Mouse (Mus musculus) limb, embryonic 10.5 days (tissue): ENCODE measurements around the gene Adk. TPM values are rescaled to one million over a fixed set of nuclear protein-coding genes. Genes with fewer than 3 reads are reported as not detected.

ENCODE experiments used
- DNase-seq: peaks from one replicate; pipeline ENCODE4 v3.0.0-alpha.2; 2017; ENCODE audit warnings: low spot score
- H3K27ac ChIP-seq: fragments of 300-500 bp; sonication (generic); 2 replicates; pipeline ENCODE4 v1.5.1; 2016; ENCODE audit warnings: mild to moderate bottlenecking
- H3K27me3 ChIP-seq: fragments of 300-500 bp; sonication (generic); 2 replicates; pipeline ENCODE4 v1.6.1; 2016; ENCODE audit warnings: low read depth, mild to moderate bottlenecking; ENCODE audit not compliant: poor library complexity, severe bottlenecking
- H3K36me3 ChIP-seq: fragments of 300-500 bp; sonication (generic); 2 replicates; pipeline ENCODE4 v1.6.1; 2016; ENCODE audit warnings: mild to moderate bottlenecking, moderate library complexity
- H3K4me1 ChIP-seq: fragments of 300-500 bp; sonication (generic); 2 replicates; pipeline ENCODE4 v1.6.1; 2016
- H3K4me3 ChIP-seq: fragments of 300-500 bp; sonication (generic); 2 replicates; pipeline ENCODE4 v1.5.1; 2016; ENCODE audit warnings: mild to moderate bottlenecking, moderate library complexity
- H3K9me3 ChIP-seq: fragments of 300-500 bp; sonication (generic); replicated peaks from 2 replicates; pipeline ENCODE4 v1.6.1; 2016; ENCODE audit warnings: mild to moderate bottlenecking
- WGBS: fragments of 180-500 bp; shearing (Covaris S2); methylation state at CpG from one replicate; pipeline ENCODE4 v1.1.7; 2016; 5-methylcytosine and 5-hydroxymethylcytosine counted together
- polyA plus RNA-seq: library from polyadenylated mRNA; unstranded; fragments of >200 nt; fragmentation: Nextera tagmentation; extraction: Ambion mirVana; gene quantifications from 2 replicates; pipeline ENCODE4 v1.2.1, GENCODE M21; 2016

Gene Adk
- polyA plus RNA-seq, 1 experiment from 2014 or later, result 170 TPM

- 83% methylated on average over 11 of the region's 11 CpGs for WGBS
- H3K4me1 ChIP-seq, result peaks cover 36% of the 10 kb centered on the region
- no peak for DNase-seq
These were observed 261.4 kb downstream of the Adk start for GRCm38 (mm10) chr14:21313561-21314342.

DNA sequence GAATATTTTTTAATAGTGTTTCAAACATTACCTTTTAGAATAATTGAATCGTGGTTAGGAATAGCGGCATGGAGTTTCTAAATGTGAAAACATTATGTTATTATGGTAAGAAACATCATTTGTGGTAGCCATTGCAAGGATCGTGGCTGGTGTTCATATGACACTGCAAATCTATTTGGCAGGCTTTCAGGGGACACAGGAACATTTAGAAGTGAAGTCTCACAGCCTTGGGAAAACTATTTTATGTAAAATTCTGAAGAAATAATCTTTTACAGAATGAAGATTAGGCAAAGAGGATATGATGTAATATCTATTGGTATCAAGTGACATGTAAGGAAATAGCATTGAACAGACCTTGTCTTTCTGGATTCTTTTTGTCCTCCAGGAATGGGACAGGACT, 262.1 kb downstream of the Adk start:
- Histone ChIP-seq H3K4me3 (no peak overlapping the region), H3K27me3 (no peaks in the 10 kb centered on the region), H3K27ac (peak overlapping the region; percentile 42; the same call in 1 of the 2 replicates), H3K4me1 (peaks cover 31% of the 10 kb centered on the region; the same call in 1 of the 2 replicates), H3K9me3 (no peaks in the 10 kb centered on the region), H3K36me3 (no peaks in the 10 kb centered on the region)
- WGBS, result 95% methylated on average over 3 of the region's 3 CpGs
- no peak for DNase-seq

More at GRCm38 (mm10) chr14:21313561-21314342, 261.4 kb downstream of the Adk start:
- H3K9me3 ChIP-seq, result no peaks in the 10 kb centered on the region
- H3K36me3 ChIP-seq, result no peaks in the 10 kb centered on the region
- H3K27me3 ChIP-seq, result no peaks in the 10 kb centered on the region
- no peak overlapping the region for H3K4me3 ChIP-seq
- H3K27ac ChIP-seq, result peak overlapping the region; percentile 42; the same call in 1 of the 2 replicates

GRCm38 (mm10) chr14:21334826-21335225, 282.5 kb downstream of the Adk start:
- Histone ChIP-seq H3K9me3 (no peaks in the 10 kb centered on the region), H3K36me3 (no peaks in the 10 kb centered on the region), H3K4me1 (peaks cover 9% of the 10 kb centered on the region; the same call in 1 of the 2 replicates), H3K4me3 (no peak overlapping the region), H3K27ac (no peak overlapping the region), H3K27me3 (no peaks in the 10 kb centered on the region)
- DNase-seq, result no peak
- 89% methylated on average over 1 of the region's 1 CpGs for WGBS

GRCm38 (mm10) chr14:21335691-21336314, 283.4 kb downstream of the Adk start:
- 85% methylated on average over 11 of the region's 11 CpGs for WGBS
- Histone ChIP-seq H3K4me3 (no peak overlapping the region), H3K27me3 (no peaks in the 10 kb centered on the region), H3K27ac (no peak overlapping the region), H3K36me3 (no peaks in the 10 kb centered on the region), H3K4me1 (peaks cover 9% of the 10 kb centered on the region; the same call in 1 of the 2 replicates), H3K9me3 (no peaks in the 10 kb centered on the region)
- DNase-seq, result no peak

DNA sequence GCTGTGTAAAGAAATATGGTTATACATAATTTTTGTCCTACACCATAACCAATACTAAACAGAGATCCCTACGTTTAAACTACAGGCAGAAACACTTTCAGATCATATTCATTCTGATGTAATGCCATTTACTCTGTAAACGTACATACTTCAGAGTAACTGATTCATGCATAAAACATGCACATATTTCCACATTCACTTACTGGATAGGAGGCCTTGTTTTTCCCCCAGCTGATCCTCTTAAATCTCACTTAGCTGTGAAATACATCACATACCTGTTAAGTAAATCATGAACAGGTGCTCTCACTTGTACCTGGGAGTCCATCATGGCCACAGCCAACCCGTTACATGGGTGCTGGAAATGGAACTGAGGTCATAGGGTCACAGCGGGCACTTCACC, 285.6 kb downstream of the Adk start:
- Histone ChIP-seq H3K4me1 (peaks cover 9% of the 10 kb centered on the region; the same call in 1 of the 2 replicates), H3K36me3 (no peaks in the 10 kb centered on the region), H3K27ac (no peak overlapping the region), H3K27me3 (no peaks in the 10 kb centered on the region), H3K4me3 (no peak overlapping the region), H3K9me3 (no peaks in the 10 kb centered on the region)
- no peak for DNase-seq
- WGBS, result 84% methylated on average over 4 of the region's 4 CpGs

GRCm38 (mm10) chr14:21341195-21341594, 288.8 kb downstream of the Adk start:
- Histone ChIP-seq H3K4me1 (peaks cover 9% of the 10 kb centered on the region; the same call in 1 of the 2 replicates), H3K4me3 (no peak overlapping the region), H3K36me3 (0 out of 2 replicates have a peak, but pooled peaks cover 3% of the 10 kb centered on the region), H3K27ac (no peak overlapping the region), H3K9me3 (no peaks in the 10 kb centered on the region), H3K27me3 (no peaks in the 10 kb centered on the region)
- WGBS, result 88% methylated on average over 1 of the region's 1 CpGs
- DNase-seq, result no peak

DNA sequence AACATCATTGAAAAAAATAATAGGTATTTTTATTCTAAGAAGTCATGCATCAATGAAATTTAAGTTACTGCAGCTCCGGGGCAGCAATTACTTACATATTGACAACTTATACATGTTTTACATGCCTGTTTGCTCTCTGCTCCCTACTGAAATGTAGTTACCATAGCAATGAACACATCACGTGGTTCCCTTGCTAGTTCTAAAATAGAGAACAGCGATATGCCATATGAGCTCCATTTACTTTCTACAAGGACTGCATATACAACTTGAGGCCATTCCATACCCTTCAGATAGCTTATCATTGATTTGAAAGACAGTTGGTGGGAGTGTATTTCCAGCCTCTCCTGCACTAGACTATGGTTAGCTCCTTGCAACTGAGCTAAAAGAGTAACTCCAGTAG, 290.6 kb downstream of the Adk start:
- 95% methylated on average over 3 of the region's 3 CpGs for whole genome bisulfite sequencing
- Histone ChIP-seq H3K27me3 (no peaks in the 10 kb centered on the region), H3K9me3 (no peaks in the 10 kb centered on the region), H3K4me3 (no peak overlapping the region), H3K36me3 (0 out of 2 replicates have a peak, but pooled peaks cover 3% of the 10 kb centered on the region), H3K4me1 (peaks cover 4% of the 10 kb centered on the region; the same call in 1 of the 2 replicates), H3K27ac (no peak overlapping the region)
- no peak for DNase-seq

- H3K36me3 ChIP-seq, result 0 out of 2 replicates have a peak, but pooled peaks cover 3% of the 10 kb centered on the region
- H3K27ac ChIP-seq, result no peak overlapping the region
- no peaks in the 10 kb centered on the region for H3K27me3 ChIP-seq
- H3K4me1 ChIP-seq, result peaks cover 11% of the 10 kb centered on the region
- WGBS, result 95% methylated on average over 6 of the region's 6 CpGs
- no peaks in the 10 kb centered on the region for H3K9me3 ChIP-seq
- no peak overlapping the region for H3K4me3 ChIP-seq
- no peak for DNase-seq
These were observed 292.5 kb downstream of the Adk start for GRCm38 (mm10) chr14:21344896-21345295.

DNA sequence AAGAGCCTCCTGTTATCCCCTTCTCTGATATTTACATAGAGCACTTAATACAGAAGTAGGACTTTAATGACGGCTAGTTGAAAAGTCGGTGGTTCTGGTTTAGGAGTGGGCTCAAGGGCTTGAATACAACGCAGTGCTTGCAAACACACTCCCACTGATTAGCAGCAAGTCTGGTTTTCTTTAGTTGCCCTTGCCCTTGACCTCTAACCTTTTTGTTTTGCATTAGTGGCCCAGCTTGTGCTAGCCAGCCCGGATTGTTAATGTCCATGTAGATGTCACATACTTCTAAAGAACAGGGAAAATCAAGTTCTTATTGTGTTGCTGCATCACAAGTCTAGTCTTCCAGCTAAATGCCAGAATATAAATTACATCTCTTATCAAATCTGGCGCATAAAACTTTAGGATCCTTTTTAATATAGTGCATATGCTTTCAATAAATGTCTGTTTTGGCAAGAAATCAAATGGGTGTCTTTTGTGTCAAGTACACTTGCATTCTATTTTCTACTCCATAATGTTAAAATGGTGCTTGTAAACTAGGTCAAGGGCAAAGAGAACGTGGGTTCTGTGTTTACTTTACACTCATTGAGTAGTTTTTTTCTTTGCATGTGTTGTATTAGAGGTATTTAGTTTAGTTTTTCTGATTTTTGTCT, 296.4 kb downstream of the Adk start:
- Histone ChIP-seq H3K9me3 (no peaks in the 10 kb centered on the region), H3K27me3 (no peaks in the 10 kb centered on the region), H3K4me3 (no peak overlapping the region), H3K36me3 (0 out of 2 replicates have a peak, but pooled peaks cover 3% of the 10 kb centered on the region), H3K27ac (no peak overlapping the region), H3K4me1 (peaks cover 21% of the 10 kb centered on the region)
- DNase-seq, result no peak
- WGBS, result 57% methylated on average over 6 of the region's 6 CpGs

GRCm38 (mm10) chr14:21351646-21352045, 299.3 kb downstream of the Adk start:
- H3K9me3 ChIP-seq, result no peaks in the 10 kb centered on the region
- no peak for DNase-seq
- H3K4me1 ChIP-seq, result peaks cover 21% of the 10 kb centered on the region
- H3K27me3 ChIP-seq, result no peaks in the 10 kb centered on the region
- H3K36me3 ChIP-seq, result no peaks in the 10 kb centered on the region
- 96% methylated on average over 2 of the region's 2 CpGs for WGBS
- H3K27ac ChIP-seq, result no peak overlapping the region
- no peak overlapping the region for H3K4me3 ChIP-seq

DNA sequence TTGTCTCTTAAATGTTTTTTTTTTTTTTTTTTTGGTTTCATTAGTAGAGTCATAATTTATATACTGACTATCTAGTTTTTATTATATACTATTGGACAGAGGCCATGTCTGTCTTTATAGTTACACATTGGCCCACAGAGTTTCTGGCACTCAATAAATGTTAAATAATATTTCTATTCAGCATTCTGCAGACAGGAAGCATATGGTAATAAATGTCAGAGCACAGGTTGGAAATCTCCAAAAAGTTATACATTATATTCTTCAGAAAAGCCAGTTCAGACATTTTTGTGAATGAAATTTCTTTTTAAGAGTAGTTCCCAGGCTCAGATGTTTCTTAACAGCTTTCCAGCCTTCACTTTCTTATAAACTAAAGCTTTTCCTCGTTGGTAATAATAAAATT, 303.9 kb downstream of the Adk start:
- Histone ChIP-seq H3K4me3 (no peak overlapping the region), H3K9me3 (no peaks in the 10 kb centered on the region), H3K27me3 (no peaks in the 10 kb centered on the region), H3K36me3 (peaks cover 4% of the 10 kb centered on the region), H3K4me1 (peaks cover 13% of the 10 kb centered on the region), H3K27ac (no peak overlapping the region)
- DNase-seq, result no peak
- WGBS, result 90% methylated on average over 1 of the region's 1 CpGs

GRCm38 (mm10) chr14:21359207-21359895, 307.0 kb downstream of the Adk start:
- Histone ChIP-seq H3K4me3 (no peak overlapping the region), H3K27ac (no peak overlapping the region), H3K27me3 (no peaks in the 10 kb centered on the region), H3K9me3 (no peaks in the 10 kb centered on the region), H3K4me1 (peaks cover 10% of the 10 kb centered on the region), H3K36me3 (peaks cover 4% of the 10 kb centered on the region)
- DNase-seq, result no peak
- 77% methylated on average over 10 of the region's 10 CpGs for WGBS
